Mouse (Mus musculus) megakaryocyte, embryonic 14.5 days (primary cell): ENCODE measurements around the gene Tra2a. TPM values are rescaled to one million over a fixed set of nuclear protein-coding genes. Genes with fewer than 3 reads are reported as not detected.

Source experiments
- H3K27me3 ChIP-seq: replicated peaks from 2 replicates; pipeline ENCODE3; 2012; ENCODE audit warnings: inconsistent platforms
- H3K36me3 ChIP-seq: replicated peaks from 2 replicates; pipeline ENCODE3; 2012; ENCODE audit warnings: low read length, inconsistent platforms, mixed read lengths
- H3K4me1 ChIP-seq: 2 replicates; pipeline ENCODE4 v1.6.1; 2012; ENCODE audit warnings: inconsistent platforms
- H3K4me3 ChIP-seq: replicated peaks from 2 replicates; pipeline ENCODE3; 2012; ENCODE audit warnings: moderate library complexity, mild to moderate bottlenecking, inconsistent platforms
- H3K9me3 ChIP-seq: 2 replicates; pipeline ENCODE4 v1.6.1; 2012; ENCODE audit warnings: inconsistent platforms
- FLI1 ChIP-seq: IDR thresholded peaks from 2 replicates; pipeline ENCODE4 v1.6.1; 2012; ENCODE audit warnings: low read length, inconsistent platforms, mixed read lengths
- GATA1 ChIP-seq: IDR thresholded peaks from 3 replicates; pipeline ENCODE4 v1.6.1; 2012; ENCODE audit warnings: mixed read lengths, low read length, inconsistent platforms, borderline replicate concordance
- polyA plus RNA-seq: library from polyadenylated mRNA; stranded (reverse); fragments of >175 nt; gene quantifications from 2 replicates; pipeline ENCODE4 v1.2.3, GENCODE M21; 2012; ENCODE audit warnings: low replicate concordance; ENCODE audit not compliant: insufficient read depth

The Tra2a gene
- polyA plus RNA-seq, result 12.2 TPM in 1 of 2 replicates, not detected in the other

GRCm38 (mm10) chr6:49263847-49264243, at the start of gene Tra2a:
Gene Tra2a (minus strand): TSS chr6:49264033.
- Histone ChIP-seq H3K27me3 (no peaks in the 10 kb centered on the region), H3K4me3 (peak within 1 kb of the TSS; percentile 96)

GRCm38 (mm10) chr6:49298286-49298685, 34.5 kb upstream of the Tra2a start:
- no peaks in the 10 kb centered on the region for H3K4me1 ChIP-seq
- H3K4me3 ChIP-seq, result no peak overlapping the region
- TF ChIP-seq FLI1 (no peak), GATA1 (no peak)
- H3K9me3 ChIP-seq, result no peaks in the 10 kb centered on the region
- peaks cover 4% of the 10 kb centered on the region for H3K27me3 ChIP-seq
- H3K36me3 ChIP-seq, result no peaks in the 10 kb centered on the region

More at GRCm38 (mm10) chr6:49263847-49264243, at the start of gene Tra2a:
- Histone ChIP-seq H3K36me3 (no peaks in the 10 kb centered on the region), H3K4me1 (peaks cover 31% of the 10 kb centered on the region), H3K9me3 (no peaks in the 10 kb centered on the region)
- TF ChIP-seq FLI1 (no peak; the same call in 1 of the 2 replicates), GATA1 (no peak)

GRCm38 (mm10) chr6:49282122-49282521, 18.3 kb upstream of the Tra2a start:
- Histone ChIP-seq H3K4me3 (no peak overlapping the region), H3K4me1 (peaks cover 10% of the 10 kb centered on the region), H3K9me3 (peaks cover 16% of the 10 kb centered on the region), H3K27me3 (peaks cover 3% of the 10 kb centered on the region), H3K36me3 (no peaks in the 10 kb centered on the region)
- TF ChIP-seq FLI1 (no peak), GATA1 (no peak)

- Histone ChIP-seq H3K9me3 (peaks cover 22% of the 10 kb centered on the region), H3K27me3 (no peaks in the 10 kb centered on the region), H3K36me3 (no peaks in the 10 kb centered on the region), H3K4me3 (no peak overlapping the region), H3K4me1 (peaks cover 10% of the 10 kb centered on the region)
- TF ChIP-seq GATA1 (no peak), FLI1 (no peak)
These were observed 17.1 kb upstream of the Tra2a start for GRCm38 (mm10) chr6:49280942-49281341.

- no peaks in the 10 kb centered on the region for H3K36me3 ChIP-seq
- H3K4me1 ChIP-seq, result no peaks in the 10 kb centered on the region
- H3K9me3 ChIP-seq, result peaks cover 22% of the 10 kb centered on the region
- H3K4me3 ChIP-seq, result no peak overlapping the region
- TF ChIP-seq FLI1 (no peak), GATA1 (no peak)
- peaks cover 4% of the 10 kb centered on the region for H3K27me3 ChIP-seq
These were observed 11.5 kb upstream of the Tra2a start for GRCm38 (mm10) chr6:49275296-49275695.

- TF ChIP-seq GATA1 (no peak), FLI1 (no peak)
- Histone ChIP-seq H3K36me3 (no peaks in the 10 kb centered on the region), H3K4me1 (peaks cover 5% of the 10 kb centered on the region; the same call in 1 of the 2 replicates), H3K4me3 (no peak overlapping the region), H3K27me3 (peaks cover 4% of the 10 kb centered on the region), H3K9me3 (peaks cover 14% of the 10 kb centered on the region)
These were observed 10.7 kb upstream of the Tra2a start for GRCm38 (mm10) chr6:49274416-49275091.

GRCm38 (mm10) chr6:49273934-49274333, 10.1 kb upstream of the Tra2a start:
- peaks cover 6% of the 10 kb centered on the region; the same call in 1 of the 2 replicates for H3K4me1 ChIP-seq
- peaks cover 4% of the 10 kb centered on the region for H3K27me3 ChIP-seq
- H3K4me3 ChIP-seq, result no peak overlapping the region
- H3K9me3 ChIP-seq, result peaks cover 12% of the 10 kb centered on the region
- TF ChIP-seq GATA1, result no peak
- TF ChIP-seq FLI1, result no peak
- H3K36me3 ChIP-seq, result no peaks in the 10 kb centered on the region

- no peak overlapping the region for H3K4me3 ChIP-seq
- H3K9me3 ChIP-seq, result peaks cover 6% of the 10 kb centered on the region
- no peaks in the 10 kb centered on the region for H3K36me3 ChIP-seq
- H3K27me3 ChIP-seq, result peaks cover 4% of the 10 kb centered on the region
- H3K4me1 ChIP-seq, result peaks cover 6% of the 10 kb centered on the region; the same call in 1 of the 2 replicates
- TF ChIP-seq GATA1 (no peak), FLI1 (no peak)
These were observed 9.0 kb upstream of the Tra2a start for GRCm38 (mm10) chr6:49272863-49273262.

- no peak overlapping the region for H3K4me3 ChIP-seq
- H3K4me1 ChIP-seq, result peaks cover 6% of the 10 kb centered on the region; the same call in 1 of the 2 replicates
These were observed 8.0 kb upstream of the Tra2a start for GRCm38 (mm10) chr6:49271815-49272214.

GRCm38 (mm10) chr6:49269923-49270322, 6.1 kb upstream of the Tra2a start:
- Histone ChIP-seq H3K4me1 (peaks cover 6% of the 10 kb centered on the region; the same call in 1 of the 2 replicates), H3K4me3 (no peak overlapping the region), H3K9me3 (no peaks in the 10 kb centered on the region), H3K27me3 (peaks cover 4% of the 10 kb centered on the region), H3K36me3 (no peaks in the 10 kb centered on the region)
- no peak for TF ChIP-seq FLI1
- TF ChIP-seq GATA1, result no peak

More at GRCm38 (mm10) chr6:49271815-49272214, 8.0 kb upstream of the Tra2a start:
- Histone ChIP-seq H3K36me3 (no peaks in the 10 kb centered on the region), H3K9me3 (peaks cover 4% of the 10 kb centered on the region), H3K27me3 (peaks cover 4% of the 10 kb centered on the region)
- no peak for TF ChIP-seq FLI1
- TF ChIP-seq GATA1, result no peak
